Mouse (Mus musculus) embryonic fibroblast, embryonic 13.5 days (primary cell): ENCODE data around the gene Morn4.

Experiments
- CTCF ChIP-seq: IDR thresholded peaks from 2 replicates; pipeline ENCODE4 v1.5.1; 2011; ENCODE audit warnings: mild to moderate bottlenecking, control low read depth, low read length, moderate library complexity, borderline replicate concordance; ENCODE audit not compliant: insufficient read depth
- POLR2A ChIP-seq: IDR thresholded peaks from 2 replicates; pipeline ENCODE4 v1.6.1; 2011; ENCODE audit warnings: low read depth, mild to moderate bottlenecking, control low read depth, low read length, moderate library complexity

DNA sequence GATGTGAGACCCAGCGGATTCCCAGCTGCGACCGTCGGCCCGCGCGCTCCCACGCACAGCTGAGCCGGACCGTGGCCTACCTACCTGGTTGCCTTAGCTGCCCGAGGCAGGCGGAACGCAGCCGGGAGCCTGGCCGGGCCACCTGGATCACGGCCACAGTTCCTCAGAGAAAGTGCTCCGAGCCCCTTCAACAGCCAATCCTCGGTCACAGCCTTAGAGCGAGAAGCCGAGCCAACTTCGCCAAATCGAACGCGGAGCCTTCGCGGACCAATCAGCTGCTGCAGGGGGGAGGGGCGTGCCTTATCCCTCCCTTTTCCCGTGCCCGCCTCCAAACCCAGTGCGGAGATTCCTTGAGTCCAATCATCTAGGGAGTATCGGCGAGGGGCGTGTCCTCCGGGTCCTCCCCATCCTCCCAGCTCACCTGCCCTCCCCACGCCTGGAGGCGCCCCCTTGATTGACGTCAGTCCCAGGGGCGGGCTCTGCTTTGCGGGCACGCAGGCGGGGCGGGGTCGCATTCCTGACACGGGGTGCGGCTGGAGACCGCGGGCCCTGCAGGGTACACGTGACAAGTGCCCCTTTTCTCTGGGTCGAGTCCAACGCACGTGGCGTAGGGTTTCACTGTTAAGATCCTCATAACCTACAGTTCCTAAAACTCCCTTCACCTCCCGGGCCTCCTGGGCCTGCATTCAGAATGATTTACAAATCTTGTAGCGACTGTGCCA lies 42.8 kb upstream of the Morn4 start, which contains the start of gene Avpi1:
- TF ChIP-seq POLR2A (peak; percentile 92), CTCF (no peak)
